Mouse (Mus musculus) splenic B cell, adult 2 months (primary cell): ENCODE measurements around the gene Znrf3.

Experiments
- DNase-seq: peaks from one replicate; pipeline ENCODE4 v3.0.0-alpha.2; 2011; ENCODE audit warnings: low read depth, low spot score
- H3K27me3 ChIP-seq: 2 replicates; pipeline ENCODE4 v1.6.1; 2012; ENCODE audit warnings: mild to moderate bottlenecking, low read length, moderate library complexity, mixed read lengths; ENCODE audit not compliant: control insufficient read depth, poor library complexity, insufficient read depth, severe bottlenecking
- H3K36me3 ChIP-seq: 2 replicates; pipeline ENCODE4 v1.6.1; 2012; ENCODE audit warnings: mild to moderate bottlenecking, low read length, moderate library complexity, mixed read lengths; ENCODE audit not compliant: control insufficient read depth, poor library complexity, insufficient read depth, severe bottlenecking

Znrf3 gene

DNA sequence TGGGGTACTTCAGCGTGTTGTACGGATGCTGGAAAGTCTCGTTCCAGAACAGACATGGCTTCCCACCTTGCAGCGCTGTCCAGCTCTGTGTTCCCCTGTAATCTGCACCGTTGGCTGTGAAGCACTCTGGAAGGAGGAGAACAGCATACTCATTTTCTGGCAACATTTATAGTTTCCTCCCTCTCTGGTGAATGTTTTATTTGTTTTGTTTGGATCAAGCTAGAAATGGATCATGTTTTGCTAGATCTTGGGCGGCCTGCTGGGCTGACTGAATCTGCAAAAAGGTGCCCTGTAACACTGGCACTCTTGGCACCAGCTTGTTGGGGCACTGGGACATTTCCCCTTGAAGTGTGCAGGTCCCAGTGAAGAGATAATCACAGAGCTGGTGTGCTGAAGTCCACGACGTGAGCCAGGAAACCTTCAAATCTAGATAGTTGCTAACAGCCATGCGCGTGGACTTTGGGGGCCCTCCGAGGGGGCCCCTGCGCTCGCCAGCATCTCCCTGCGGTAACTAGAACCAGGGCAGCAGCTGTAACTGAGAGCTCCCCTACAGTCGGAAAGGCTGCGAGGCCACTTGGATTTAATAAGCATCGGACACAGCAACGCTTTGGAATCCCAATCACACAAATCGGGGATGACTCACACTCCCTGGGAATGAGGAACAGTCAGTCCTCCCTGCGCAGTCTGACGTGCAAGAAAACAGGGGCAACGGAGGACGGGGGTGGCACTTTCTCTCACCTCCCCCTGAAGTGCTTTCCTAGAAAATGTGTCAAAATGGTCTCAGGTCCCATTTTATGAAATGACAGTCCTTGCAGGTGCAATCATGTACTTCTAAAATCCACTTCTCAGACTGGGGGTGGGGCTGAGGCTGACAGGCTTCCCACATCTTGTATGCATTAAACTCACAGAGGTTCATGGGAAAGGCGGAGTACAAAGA is 200.6 kb downstream of the Znrf3 start:
- no peak for DNase-seq
- Histone ChIP-seq H3K36me3 (no peaks in the 10 kb centered on the region; the same call in 1 of the 2 replicates), H3K27me3 (no peaks in the 10 kb centered on the region)

DNA sequence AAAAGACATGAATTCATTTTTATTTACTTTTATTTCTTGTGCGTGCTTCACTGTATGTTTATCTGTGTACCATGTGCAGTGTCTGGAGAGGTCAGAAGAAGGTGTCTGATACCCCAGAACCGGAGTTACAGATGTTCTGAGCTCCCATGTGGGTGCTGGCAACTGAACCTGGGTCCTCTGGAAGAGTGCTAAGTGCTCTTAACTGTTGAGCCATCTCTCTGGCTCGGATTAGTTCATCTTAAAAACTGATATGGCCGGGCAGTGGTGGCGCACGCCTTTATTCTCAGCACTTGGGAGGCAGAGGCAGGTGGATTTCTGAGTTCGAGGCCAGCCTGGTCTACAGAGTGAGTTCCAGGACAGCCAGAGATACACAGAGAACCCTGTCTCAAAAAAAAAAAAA is 201.4 kb downstream of the Znrf3 start:
- no peak for DNase-seq
- no peaks in the 10 kb centered on the region for H3K27me3 ChIP-seq
- H3K36me3 ChIP-seq = no peaks in the 10 kb centered on the region; the same call in 1 of the 2 replicates

GRCm38 (mm10) chr11:5242158-5242557 is 202.5 kb downstream of the Znrf3 start:
- no peak for DNase-seq
- Histone ChIP-seq H3K27me3 (no peaks in the 10 kb centered on the region), H3K36me3 (peaks cover 1% of the 10 kb centered on the region)

DNA sequence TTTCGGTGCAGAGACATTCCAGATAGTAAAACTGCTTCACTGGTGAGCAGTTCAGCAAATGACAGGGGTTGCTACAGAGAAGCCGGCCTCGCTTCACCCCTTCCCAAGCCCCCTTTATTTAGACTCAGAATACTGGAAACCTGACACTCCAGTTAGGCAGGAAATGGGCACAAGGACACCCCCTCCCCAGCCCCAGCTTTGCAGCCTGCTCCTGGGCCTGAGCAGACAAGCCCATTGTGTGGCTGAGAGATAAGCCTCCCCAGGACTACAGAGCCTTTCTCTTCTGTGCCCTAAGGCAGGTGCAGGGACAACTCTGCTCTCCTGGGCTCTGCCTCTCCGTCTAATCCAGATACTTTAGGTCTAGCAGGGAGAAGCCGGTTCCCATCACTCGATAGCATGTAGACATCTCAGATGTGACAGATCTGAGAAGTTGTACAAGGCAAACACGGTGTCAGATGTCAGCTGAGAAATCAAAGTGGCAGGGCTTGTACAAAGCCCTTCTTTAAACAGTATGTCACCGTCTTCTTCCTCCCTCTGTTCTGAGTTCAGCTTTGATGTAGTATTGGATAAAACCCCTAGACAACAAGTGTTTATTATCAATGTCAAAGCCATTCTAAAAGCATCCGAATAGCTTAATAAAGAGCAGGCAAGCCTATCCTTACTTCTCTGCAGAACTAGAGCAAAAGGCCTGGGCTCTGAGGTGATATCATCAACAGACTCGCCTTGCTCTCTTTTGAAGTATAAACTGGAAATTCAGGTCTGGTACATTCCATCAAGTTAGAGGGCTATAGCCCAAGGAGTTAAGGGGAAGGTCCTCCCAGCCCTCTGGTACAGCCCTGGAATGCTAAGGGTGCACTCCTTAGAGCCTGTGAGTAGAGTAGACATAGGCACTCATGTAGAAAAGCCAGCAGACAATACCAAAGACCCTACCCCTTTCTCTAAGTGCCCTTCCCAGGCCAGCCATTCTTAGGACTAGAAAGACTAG is 204.6 kb downstream of the Znrf3 start:
- peaks cover 1% of the 10 kb centered on the region for H3K36me3 ChIP-seq
- DNase-seq = no peak
- H3K27me3 ChIP-seq = no peaks in the 10 kb centered on the region
